Mouse (Mus musculus) inflammation-experienced regulatory T-cells (primary cell): ENCODE data around the gene Pnpla3. TPM values are rescaled to one million over a fixed set of nuclear protein-coding genes. Genes with fewer than 3 reads are reported as not detected.

ENCODE experiments used
- polyA plus RNA-seq, 2 experiments: library from polyadenylated mRNA; unstranded; fragments of 100-300 nt; shearing (Covaris generic); gene quantifications; one replicate each; pipeline ENCODE4 v1.2.1; 2017

The Pnpla3 gene
- 1 to 10 TPM in 1 of 2 experiments, under 1 TPM in 1; 0.55 to 3.9 TPM for polyA plus RNA-seq

GRCm38 (mm10) chr15:84167600-84167999 lies at the start of gene Pnpla3:
Gene Pnpla3 (plus strand): TSS chr15:84167837.

GRCm38 (mm10) chr15:84123075-84123474 lies 44.6 kb upstream of the Pnpla3 start, which contains the start of gene Pnpla5:
Gene Pnpla5 (minus strand): TSS chr15:84123175.

DNA sequence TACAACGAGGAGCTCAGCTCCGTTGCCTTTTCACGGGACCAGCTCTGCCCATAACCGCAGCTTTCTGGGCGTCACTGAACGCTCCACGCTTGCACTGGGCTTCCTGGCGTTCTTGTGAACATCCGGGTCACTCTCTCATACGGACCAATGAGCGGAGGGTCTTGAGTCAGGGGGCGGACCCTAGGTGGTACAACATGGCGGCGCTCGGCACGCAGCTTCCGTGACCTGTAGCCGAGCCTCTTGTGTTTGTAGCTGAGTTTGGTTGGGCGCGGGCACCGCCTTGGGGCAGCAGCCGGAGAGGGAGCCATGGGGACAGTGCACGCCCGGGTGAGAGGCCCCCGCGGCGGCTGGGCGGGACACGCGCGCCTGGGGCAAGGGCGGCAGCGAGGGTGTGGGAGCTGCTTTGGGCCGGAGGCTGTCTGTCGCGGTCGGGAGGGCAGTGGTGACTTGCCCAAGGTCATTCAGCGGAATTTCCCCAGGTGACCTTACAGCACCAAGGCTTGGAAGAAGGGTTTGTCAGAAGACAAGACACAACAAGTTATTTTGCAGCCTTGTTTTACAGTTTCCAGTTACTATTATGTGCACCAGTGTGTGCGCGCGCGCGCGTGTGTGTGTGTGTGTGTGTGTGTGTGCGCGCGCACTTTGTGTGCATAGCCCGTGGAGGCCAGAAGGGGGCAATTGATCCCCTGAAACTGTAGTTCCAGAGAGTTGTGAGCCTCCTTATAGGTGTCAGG lies 24.6 kb downstream of the Pnpla3 start, which contains the start of gene Samm50:
Gene Samm50 (plus strand): TSS at position 184 of the 734 bp plus-strand sequence.

DNA sequence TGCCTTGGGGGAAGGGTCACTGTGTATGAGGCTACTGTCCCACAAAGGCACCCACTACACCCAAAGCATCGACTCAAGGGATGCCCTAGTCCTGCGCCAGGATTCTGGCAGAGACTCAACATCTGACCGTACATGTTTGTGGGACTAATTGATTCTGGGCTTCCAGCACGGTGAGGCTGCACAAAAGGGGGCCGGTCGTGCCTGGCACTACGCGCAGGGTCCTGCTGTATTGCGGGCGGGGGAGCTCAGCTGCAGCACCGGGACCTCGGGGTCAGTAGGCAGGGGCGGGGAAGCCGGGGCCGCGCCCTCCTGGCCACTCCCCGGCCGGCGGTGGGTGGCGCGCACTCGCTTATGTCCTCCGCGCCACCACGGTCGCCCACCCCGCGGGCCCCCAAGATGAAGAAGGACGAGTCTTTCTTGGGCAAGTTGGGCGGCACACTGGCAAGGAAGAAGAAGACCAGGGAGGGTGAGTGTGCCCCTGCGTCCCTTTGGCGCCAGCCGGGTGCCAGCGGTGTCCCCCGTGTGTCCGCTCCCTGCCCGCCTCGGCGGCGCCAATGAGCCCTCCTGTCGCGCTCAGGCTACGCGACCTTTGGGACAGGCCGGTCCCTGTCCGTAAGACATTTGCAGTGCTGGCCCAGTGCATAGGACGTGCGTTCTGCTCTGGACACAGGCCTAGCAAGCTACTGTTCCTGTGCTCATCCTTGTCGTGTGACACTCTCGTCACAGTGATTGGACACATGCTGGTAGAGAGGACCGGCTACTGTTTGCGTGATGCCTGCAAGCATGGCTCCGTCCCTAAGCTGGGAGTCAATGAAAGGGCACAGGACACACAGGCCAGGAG lies 64.3 kb downstream of the Pnpla3 start, which contains the start of gene Parvb:
Gene Parvb (plus strand): TSS at position 323 of the 841 bp plus-strand sequence.

Other genes starting within 250 kb of the Pnpla3 start
- 1 to 10 TPM in 1 of 2 experiments, under 1 TPM in 1; 0.65 to 2.2 TPM for gene Efcab6, start 102.5 kb upstream of the Pnpla3 start, polyA plus RNA-seq
- gene Sult4a1, start 62.1 kb upstream of the Pnpla3 start, polyA plus RNA-seq, result under 1 TPM; 0.29 to 0.73 TPM
- gene Pnpla5, start 44.7 kb upstream of the Pnpla3 start, polyA plus RNA-seq, result under 1 TPM in 1 of 2 experiments, not detected in 1; 0.29 TPM
- 100 to 1,000 TPM; 109 to 124 TPM for gene Samm50, start 24.4 kb downstream of the Pnpla3 start, polyA plus RNA-seq
- gene Parvb, start 64.2 kb downstream of the Pnpla3 start, polyA plus RNA-seq, result 1 to 10 TPM in 1 of 2 experiments, under 1 TPM in 1; 0.77 to 5.8 TPM
- gene Parvg, start 156.2 kb downstream of the Pnpla3 start, polyA plus RNA-seq, result 100 to 1,000 TPM; 112 TPM